Mouse (Mus musculus): ENCODE measurements at regions not wholly inside any gene's neighbourhood (a gene's known extent, or its start where the extent isn't known, plus 50 kb on each side); places are given as distances from the start of the nearest gene placed in this dataset.

- peaks cover 1% of the 10 kb centered on the region; the same call in 1 of the 2 replicates for H3K27me3 ChIP-seq (ENCODE audit: control insufficient read depth, insufficient read depth, low read length, poor library complexity, severe bottlenecking)
- H3K4me1 ChIP-seq (ENCODE audit: control insufficient read depth, insufficient read depth, low read length): no peaks in the 10 kb centered on the region
- H3K4me3 ChIP-seq (ENCODE audit: low read depth, low read length): no peak overlapping the region
- no peak overlapping the region for H3K9ac ChIP-seq (ENCODE audit: low read depth, poor library complexity, severe bottlenecking)
- TF ChIP-seq CTCF (IDR thresholded peaks at IDR 0.05; ENCODE audit: low read depth, low read length): peak; percentile 9
- TF ChIP-seq POLR2A (IDR thresholded peaks at IDR 0.05; ENCODE audit: insufficient read depth, low read length): no peak
- no peak overlapping the region for H3K27ac ChIP-seq (ENCODE audit: insufficient read depth, low read length)
- no peaks in the 10 kb centered on the region for H3K36me3 ChIP-seq (ENCODE audit: control insufficient read depth, insufficient read depth, low read length, poor library complexity, severe bottlenecking)
- H3K9me3 ChIP-seq (replicated peaks; ENCODE audit: control insufficient read depth, insufficient read depth, low read length, poor library complexity, severe bottlenecking): no peaks in the 10 kb centered on the region
These were observed 97.2 kb upstream of the Tmem178 start for GRCm38 (mm10) chr17:80846996-80847810.

DNA sequence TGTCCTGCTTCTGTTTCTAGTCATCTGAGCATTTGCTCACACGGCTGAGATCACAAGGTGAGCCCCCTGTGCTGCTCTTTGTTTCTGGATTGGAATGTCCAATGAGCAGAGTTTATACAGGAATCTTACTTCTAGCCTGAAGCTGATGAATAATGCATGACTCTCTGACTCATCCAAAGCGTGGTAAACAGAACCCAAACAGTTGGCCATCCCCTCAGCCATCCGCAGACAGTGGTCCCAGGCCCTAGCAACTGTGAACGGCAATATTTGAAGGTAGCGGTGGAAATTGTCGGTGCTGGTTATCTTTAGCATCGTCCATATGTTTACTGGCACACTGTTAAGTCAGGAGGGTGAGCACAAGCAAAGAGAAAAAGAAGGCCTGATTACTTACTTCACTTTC lies 99.1 kb upstream of the Tmem178 start:
- H3K4me3 ChIP-seq (ENCODE audit: low read depth, low read length): no peak overlapping the region
- peaks cover 1% of the 10 kb centered on the region for H3K27me3 ChIP-seq (ENCODE audit: control insufficient read depth, insufficient read depth, low read length, poor library complexity, severe bottlenecking)
- no peaks in the 10 kb centered on the region for H3K36me3 ChIP-seq (ENCODE audit: control insufficient read depth, insufficient read depth, low read length, poor library complexity, severe bottlenecking)
- no peak overlapping the region for H3K9ac ChIP-seq (ENCODE audit: low read depth, poor library complexity, severe bottlenecking)
- TF ChIP-seq CTCF (IDR thresholded peaks at IDR 0.05; ENCODE audit: low read depth, low read length) (no peak), EP300 (IDR thresholded peaks at IDR 0.05; ENCODE audit: insufficient read depth, low read depth, low read length) (no peak), POLR2A (IDR thresholded peaks at IDR 0.05; ENCODE audit: insufficient read depth, low read length) (no peak)
- H3K4me1 ChIP-seq (ENCODE audit: control insufficient read depth, insufficient read depth, low read length): no peaks in the 10 kb centered on the region
- no peak overlapping the region for H3K27ac ChIP-seq (ENCODE audit: insufficient read depth, low read length)
- no peaks in the 10 kb centered on the region for H3K9me3 ChIP-seq (replicated peaks; ENCODE audit: control insufficient read depth, insufficient read depth, low read length, poor library complexity, severe bottlenecking)

GRCm38 (mm10) chr17:80841903-80842302 lies 102.5 kb upstream of the Tmem178 start:
- H3K9me3 ChIP-seq (replicated peaks; ENCODE audit: control insufficient read depth, insufficient read depth, low read length, poor library complexity, severe bottlenecking): no peaks in the 10 kb centered on the region
- TF ChIP-seq POLR2A (IDR thresholded peaks at IDR 0.05; ENCODE audit: insufficient read depth, low read length) (no peak), CTCF (IDR thresholded peaks at IDR 0.05; ENCODE audit: low read depth, low read length) (no peak), EP300 (IDR thresholded peaks at IDR 0.05; ENCODE audit: insufficient read depth, low read depth, low read length) (no peak)
- H3K4me1 ChIP-seq (ENCODE audit: control insufficient read depth, insufficient read depth, low read length): no peaks in the 10 kb centered on the region

DNA sequence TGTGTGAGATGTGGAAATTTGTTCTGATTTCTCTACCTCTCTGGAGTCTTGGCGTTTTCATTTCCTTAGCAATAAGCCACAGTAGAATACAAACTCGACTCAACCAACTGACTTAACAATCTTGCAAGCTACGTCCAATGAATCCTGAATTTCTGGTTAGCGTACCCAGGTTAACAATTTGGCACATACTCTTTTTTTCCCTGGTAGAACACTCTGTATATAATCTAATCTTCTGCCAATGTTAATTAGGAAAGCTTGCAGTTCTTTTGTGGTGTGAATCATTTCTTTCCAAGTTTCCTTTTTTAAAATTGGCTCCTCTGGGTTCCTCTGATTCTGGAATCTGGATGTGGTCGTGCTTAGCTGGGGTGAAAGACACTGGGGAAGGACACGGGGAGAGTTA lies 103.5 kb upstream of the Tmem178 start:
- no peaks in the 10 kb centered on the region for H3K36me3 ChIP-seq (ENCODE audit: control insufficient read depth, insufficient read depth, low read length, poor library complexity, severe bottlenecking)
- H3K9ac ChIP-seq (ENCODE audit: low read depth, poor library complexity, severe bottlenecking): no peak overlapping the region
- H3K9me3 ChIP-seq (replicated peaks; ENCODE audit: control insufficient read depth, insufficient read depth, low read length, poor library complexity, severe bottlenecking): no peaks in the 10 kb centered on the region
- no peak overlapping the region for H3K27ac ChIP-seq (ENCODE audit: insufficient read depth, low read length)
- TF ChIP-seq POLR2A (IDR thresholded peaks at IDR 0.05; ENCODE audit: insufficient read depth, low read length) (no peak), CTCF (IDR thresholded peaks at IDR 0.05; ENCODE audit: low read depth, low read length) (no peak), EP300 (IDR thresholded peaks at IDR 0.05; ENCODE audit: insufficient read depth, low read depth, low read length) (no peak)
- H3K27me3 ChIP-seq (ENCODE audit: control insufficient read depth, insufficient read depth, low read length, poor library complexity, severe bottlenecking): no peaks in the 10 kb centered on the region; the same call in 1 of the 2 replicates
- H3K4me3 ChIP-seq (ENCODE audit: low read depth, low read length): no peak overlapping the region
- H3K4me1 ChIP-seq (ENCODE audit: control insufficient read depth, insufficient read depth, low read length): no peaks in the 10 kb centered on the region

More at GRCm38 (mm10) chr17:80841903-80842302, 102.5 kb upstream of the Tmem178 start:
- no peak overlapping the region for H3K27ac ChIP-seq (ENCODE audit: insufficient read depth, low read length)
- H3K27me3 ChIP-seq (ENCODE audit: control insufficient read depth, insufficient read depth, low read length, poor library complexity, severe bottlenecking): no peaks in the 10 kb centered on the region; the same call in 1 of the 2 replicates
- H3K4me3 ChIP-seq (ENCODE audit: low read depth, low read length): no peak overlapping the region
- no peaks in the 10 kb centered on the region for H3K36me3 ChIP-seq (ENCODE audit: control insufficient read depth, insufficient read depth, low read length, poor library complexity, severe bottlenecking)
- H3K9ac ChIP-seq (ENCODE audit: low read depth, poor library complexity, severe bottlenecking): no peak overlapping the region

GRCm38 (mm10) chr17:80840452-80840851 lies 104.0 kb upstream of the Tmem178 start:
- no peaks in the 10 kb centered on the region; the same call in 1 of the 2 replicates for H3K27me3 ChIP-seq (ENCODE audit: control insufficient read depth, insufficient read depth, low read length, poor library complexity, severe bottlenecking)
- H3K36me3 ChIP-seq (ENCODE audit: control insufficient read depth, insufficient read depth, low read length, poor library complexity, severe bottlenecking): no peaks in the 10 kb centered on the region
- no peak overlapping the region for H3K9ac ChIP-seq (ENCODE audit: low read depth, poor library complexity, severe bottlenecking)
- H3K4me3 ChIP-seq (ENCODE audit: low read depth, low read length): no peak overlapping the region
- no peak overlapping the region for H3K27ac ChIP-seq (ENCODE audit: insufficient read depth, low read length)
- H3K4me1 ChIP-seq (ENCODE audit: control insufficient read depth, insufficient read depth, low read length): no peaks in the 10 kb centered on the region
- TF ChIP-seq EP300 (IDR thresholded peaks at IDR 0.05; ENCODE audit: insufficient read depth, low read depth, low read length) (no peak), CTCF (IDR thresholded peaks at IDR 0.05; ENCODE audit: low read depth, low read length) (no peak)
- H3K9me3 ChIP-seq (replicated peaks; ENCODE audit: control insufficient read depth, insufficient read depth, low read length, poor library complexity, severe bottlenecking): no peaks in the 10 kb centered on the region

GRCm38 (mm10) chr17:80834701-80835100 lies 106.4 kb upstream of the Map4k3 start:
- Histone ChIP-seq H3K27ac (ENCODE audit: insufficient read depth, low read length) (no peak overlapping the region), H3K4me3 (ENCODE audit: low read depth, low read length) (no peak overlapping the region), H3K9me3 (replicated peaks; ENCODE audit: control insufficient read depth, insufficient read depth, low read length, poor library complexity, severe bottlenecking) (no peaks in the 10 kb centered on the region), H3K36me3 (ENCODE audit: control insufficient read depth, insufficient read depth, low read length, poor library complexity, severe bottlenecking) (no peaks in the 10 kb centered on the region), H3K9ac (ENCODE audit: low read depth, poor library complexity, severe bottlenecking) (no peak overlapping the region), H3K4me1 (ENCODE audit: control insufficient read depth, insufficient read depth, low read length) (no peaks in the 10 kb centered on the region), H3K27me3 (ENCODE audit: control insufficient read depth, insufficient read depth, low read length, poor library complexity, severe bottlenecking) (no peaks in the 10 kb centered on the region)
- no peak for TF ChIP-seq POLR2A (IDR thresholded peaks at IDR 0.05; ENCODE audit: insufficient read depth, low read length)
- TF ChIP-seq CTCF (IDR thresholded peaks at IDR 0.05; ENCODE audit: low read depth, low read length): no peak
- no peak for TF ChIP-seq EP300 (IDR thresholded peaks at IDR 0.05; ENCODE audit: insufficient read depth, low read depth, low read length)
